Mouse (Mus musculus): ENCODE measurements around the gene Ints13. TPM values are rescaled to one million over a fixed set of nuclear protein-coding genes. Genes with fewer than 3 reads are reported as not detected.
A peak's percentile ranks its signal among the peaks of the same experiment; 100 is the strongest.
"Not testable (repeated sequence)": the region's sequence is repeated elsewhere in the genome, so short reads cannot be mapped to it uniquely, and the experiment has no call there.

The Ints13 gene
- 10 to 100 TPM; 32.1 to 37.3 TPM for total RNA-seq (2021)
- long read RNA-seq, experiment 1, partial matches to known transcripts = 1 of 31 reads
- long read RNA-seq, experiment 1, other reads (novel, unspliced or antisense) = 25 of 31 reads
- long read RNA-seq, experiment 2, partial matches to known transcripts = 1 of 7 reads
- long read RNA-seq, experiment 2, other reads (novel, unspliced or antisense) = 5 of 7 reads

DNA sequence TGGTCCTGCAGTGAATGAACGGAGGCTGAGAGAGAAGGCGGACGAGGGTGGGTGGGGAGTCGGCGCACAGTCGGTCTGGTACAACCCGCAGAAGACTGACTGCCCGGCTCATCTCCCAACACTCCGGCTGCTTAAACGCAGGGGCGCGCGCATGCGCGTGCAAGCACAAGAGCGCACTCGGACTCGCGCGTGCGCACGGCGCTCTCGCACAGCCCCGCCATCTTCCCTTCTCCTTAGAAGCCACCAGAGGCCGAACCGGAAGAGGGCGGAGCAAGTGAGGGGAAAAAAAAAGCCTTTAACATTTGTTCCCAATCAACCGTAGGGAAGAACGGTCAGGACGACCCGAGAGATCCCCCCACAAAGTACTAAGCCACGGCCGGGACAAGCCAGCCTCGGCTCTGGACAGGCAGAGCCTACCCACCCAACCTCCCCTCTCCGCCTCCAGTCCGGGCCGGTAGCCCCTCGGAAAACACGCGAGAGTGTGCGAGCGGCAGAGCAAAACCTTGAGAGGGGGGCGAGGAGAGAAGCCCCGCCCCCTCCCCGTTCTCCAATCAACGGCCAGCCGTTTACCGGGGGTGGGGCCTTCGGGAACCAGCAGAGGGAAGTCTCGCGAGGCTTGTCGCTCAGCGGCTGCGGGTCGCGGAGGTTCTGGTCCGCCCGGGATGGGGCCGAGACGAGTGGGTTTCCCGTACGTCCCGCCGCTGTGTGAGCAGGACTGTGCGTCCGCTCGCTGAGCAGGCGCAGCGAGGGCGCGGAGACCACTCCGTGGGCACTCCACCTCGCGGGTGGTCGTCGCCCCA, at the start of gene Ints13:
Gene Ints13, minus strand, starts transcription at position 526 of the 800 bp plus-strand sequence.
- DNase-seq = peak; percentile 98 to 99

DNA sequence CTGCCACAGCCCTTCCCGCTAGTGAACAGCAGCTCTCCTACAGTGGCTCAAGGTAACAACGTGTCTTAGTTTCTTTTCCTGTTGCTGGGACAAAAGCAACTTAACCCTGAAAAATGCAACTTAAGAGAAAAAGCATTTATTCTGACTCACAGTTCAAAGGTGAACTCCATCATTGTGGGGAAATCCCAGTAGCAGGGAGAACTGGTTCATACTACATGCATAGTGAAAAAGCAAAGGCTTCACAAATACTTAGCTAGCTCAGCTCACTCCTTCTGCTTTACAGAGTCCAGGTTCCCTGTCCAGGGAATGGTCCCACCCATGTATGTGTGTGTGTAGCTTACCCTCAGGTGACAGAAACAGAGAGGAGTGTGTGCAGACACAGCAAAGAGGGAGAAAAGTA, 39.0 kb upstream of the Ints13 start:
- no peak for DNase-seq

DNA sequence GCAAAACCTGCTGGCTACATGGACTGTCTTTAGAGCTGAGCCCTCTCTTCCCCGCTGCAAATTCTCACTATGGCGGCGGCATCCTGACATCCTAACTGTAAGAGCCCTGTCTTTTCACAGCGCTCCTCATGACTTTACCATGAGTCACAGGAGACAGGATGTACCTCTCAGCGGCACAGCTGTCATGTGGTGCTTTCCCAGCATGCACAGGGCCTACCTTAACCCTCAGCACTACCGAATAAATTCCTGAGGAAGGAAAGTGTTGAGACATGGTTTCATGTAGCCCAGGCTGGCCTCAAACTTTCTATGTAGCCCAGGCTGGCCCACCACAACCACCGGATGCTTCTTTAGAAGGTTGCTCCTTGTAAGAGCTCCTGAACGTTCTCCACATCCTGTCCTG, 38.3 kb upstream of the Ints13 start:
- DNase-seq = no peak

DNA sequence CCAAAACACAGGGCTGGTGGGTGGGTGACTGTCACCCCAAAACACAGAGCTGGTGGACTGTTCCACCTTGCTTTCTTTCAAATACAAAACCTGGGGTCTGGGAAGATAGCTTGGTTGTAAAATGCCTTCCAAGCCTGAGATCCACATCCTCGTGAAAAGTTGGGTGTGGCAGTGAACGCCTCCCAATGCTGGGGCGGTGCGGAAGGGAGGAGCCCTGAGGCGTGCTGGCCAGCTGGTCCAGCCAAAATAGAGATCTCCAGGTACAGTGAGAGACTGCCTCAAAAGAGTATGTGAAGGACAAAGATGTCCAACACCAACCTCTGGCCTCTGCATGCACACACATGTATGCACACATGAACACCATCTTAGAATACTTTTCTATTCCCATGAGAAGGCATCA, 36.9 kb upstream of the Ints13 start:
- DNase-seq = no peak

DNA sequence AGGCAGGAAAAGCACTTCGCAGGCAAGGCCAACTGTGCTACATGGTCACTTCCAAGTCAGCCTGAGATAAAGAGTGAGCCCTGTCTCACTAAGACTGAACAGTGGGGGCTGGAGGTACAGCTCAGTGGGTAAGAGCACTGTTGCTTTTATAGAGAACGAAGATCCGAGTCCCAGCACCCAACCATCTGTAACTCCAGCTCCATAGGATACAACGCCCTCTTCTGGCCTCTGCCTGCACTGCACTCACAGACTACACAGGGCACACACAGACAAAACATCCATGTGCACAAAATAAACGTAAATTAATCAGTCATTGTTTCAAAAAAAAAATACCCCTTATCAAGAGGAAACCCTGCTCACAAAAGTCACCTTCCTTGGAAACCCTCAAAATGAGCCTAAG, 36.3 kb upstream of the Ints13 start:
- no peak for DNase-seq

DNA sequence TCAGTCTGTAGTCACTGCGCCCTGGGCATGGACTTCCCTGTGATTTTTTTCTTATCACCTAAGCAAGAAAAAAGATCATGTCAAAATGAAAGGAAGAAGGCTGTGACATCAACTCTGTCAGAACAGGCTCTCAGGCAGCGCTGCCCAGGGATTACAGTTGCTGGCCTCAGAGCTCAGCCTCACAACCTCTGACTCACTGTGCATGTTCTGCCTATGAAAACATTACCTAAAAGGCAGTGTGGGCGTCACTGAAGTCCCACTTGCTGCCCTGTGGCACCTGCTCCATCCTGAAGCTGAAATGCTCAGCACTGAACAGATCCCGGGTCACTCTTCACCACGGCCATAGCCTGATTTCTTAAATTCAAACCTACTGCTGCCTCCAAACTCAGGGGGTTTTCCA, 35.1 kb upstream of the Ints13 start:
- DNase-seq = peak in 1 of 2 experiments; percentile 40

DNA sequence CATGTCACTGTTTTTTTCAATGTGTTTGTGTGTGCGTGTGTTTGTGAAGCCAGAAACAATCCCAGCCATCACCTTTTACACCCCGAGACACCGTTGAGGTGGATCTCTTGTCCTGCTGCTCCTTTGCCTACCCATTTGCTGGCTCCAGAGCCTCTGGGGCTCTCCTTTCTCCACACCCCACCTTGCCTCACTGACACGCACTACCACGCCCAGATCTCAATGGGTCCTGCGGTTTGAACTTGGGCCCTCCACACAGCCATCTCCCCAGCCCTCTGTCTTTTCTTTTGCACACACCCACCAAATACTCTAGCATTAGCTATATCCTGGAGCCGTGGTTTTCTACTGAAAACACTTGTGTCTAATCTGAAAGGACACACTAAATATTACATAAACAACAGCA, 34.3 kb upstream of the Ints13 start:
- no peak for DNase-seq

DNA sequence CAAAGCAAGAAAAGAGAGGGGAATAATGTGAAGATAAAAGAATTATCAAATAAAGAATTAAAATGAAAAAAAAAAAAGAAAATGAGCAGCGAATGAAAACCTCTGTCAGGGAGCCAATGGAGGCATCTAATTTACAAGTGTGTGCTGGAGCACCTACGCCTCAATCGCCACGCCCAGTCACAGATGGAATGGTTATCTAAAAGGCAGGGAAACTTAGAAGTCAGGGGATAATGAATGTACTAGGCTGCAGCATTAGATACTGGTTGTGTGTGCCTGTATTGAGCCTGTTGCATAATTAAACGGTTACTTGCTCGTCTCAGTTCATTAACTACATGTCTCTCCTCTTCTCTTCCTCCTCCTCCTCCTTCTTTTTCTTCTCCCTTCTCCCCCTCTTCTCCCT, 33.8 kb upstream of the Ints13 start:
- DNase-seq = no peak

DNA sequence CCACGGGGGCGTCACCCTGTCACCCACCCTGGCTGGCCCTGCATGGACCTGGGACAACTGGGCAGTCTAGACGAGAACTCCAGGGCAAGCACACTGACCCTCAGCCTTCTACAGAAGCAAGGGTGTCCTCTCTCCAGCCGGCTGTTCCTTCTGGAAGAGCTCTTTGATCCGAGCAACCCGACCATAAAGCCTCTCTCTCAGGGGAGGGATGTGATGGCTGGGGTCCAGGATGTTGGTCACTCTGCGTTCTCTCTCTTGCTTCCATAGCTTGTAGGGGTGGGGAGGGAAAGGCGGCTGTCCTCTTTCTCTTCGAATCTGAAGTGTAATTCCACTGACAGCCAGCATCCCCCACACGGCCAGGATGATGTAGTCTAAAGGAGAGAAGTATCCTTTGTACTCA, 26.0 kb upstream of the Ints13 start:
- DNase-seq = peak; percentile 15 to 38

DNA sequence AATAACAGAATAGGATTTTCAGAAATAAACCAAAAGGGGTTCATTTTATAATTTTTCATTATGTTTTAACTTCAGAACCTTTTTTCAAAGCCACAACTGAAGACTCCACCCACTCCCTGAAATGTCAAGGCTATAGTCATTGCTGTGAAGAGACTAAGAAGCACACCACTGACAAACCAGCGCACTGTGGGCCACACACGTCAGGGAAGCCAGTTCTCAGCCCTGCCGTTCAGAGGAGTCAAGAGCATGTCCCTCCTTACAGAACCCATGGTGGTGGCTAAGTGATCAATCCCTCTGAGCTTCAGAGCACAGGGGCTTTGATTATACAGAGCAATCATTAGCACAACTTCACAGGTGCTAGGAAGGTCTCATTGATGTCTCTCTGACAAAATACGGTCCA, 25.0 kb upstream of the Ints13 start:
- peak; percentile 62 to 66 for DNase-seq

DNA sequence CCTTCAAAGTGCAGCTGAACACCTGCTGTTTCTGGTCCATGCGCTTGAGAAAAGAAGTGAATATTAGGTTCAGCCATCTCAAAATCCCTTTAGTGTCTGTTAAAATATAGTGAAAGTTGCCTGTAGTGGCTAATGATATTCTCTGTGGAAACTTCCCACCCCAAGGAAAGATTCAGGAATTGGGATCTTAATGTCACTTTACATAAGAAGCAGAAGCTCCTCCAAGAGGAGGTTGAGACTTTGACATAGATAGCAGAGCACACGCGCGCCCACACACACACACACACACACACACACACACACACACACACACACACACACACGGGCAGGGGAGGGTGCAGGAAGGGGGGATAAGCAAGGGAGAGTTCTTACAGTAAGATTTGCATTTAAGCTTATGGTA, 7.5 kb upstream of the Ints13 start:
- no peak for DNase-seq

DNA sequence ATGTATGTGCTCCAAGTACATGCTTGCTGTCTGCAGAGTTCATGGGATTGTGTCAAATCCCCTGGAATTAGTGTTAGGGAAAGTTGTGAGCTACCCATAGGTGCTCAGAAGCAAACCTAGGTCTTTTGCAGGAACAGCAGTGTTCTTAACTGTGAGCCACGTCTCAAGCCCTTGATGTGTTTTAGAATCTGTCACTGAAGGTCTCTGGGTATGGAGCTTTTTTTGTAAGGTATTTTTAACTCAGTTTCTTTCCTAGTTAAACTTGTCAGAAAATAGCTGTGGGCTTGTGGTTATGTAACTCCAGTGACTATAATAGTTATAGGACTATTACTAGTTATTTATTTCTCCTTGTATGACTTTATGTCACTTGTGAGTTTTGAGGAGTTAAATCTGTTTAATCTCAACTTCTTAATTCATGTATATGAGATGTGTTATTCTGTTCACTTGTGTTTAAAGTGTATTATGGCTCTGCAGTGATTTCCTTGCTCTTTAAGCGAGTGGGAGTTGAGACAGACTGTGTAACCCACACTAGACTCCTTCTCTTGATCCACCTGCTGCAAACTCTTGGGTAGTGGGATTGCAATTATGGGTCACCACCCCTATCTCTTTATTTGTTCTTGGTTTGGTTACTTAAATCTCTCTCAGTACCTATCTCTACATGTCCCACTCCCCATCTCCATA, 5.9 kb upstream of the Ints13 start:
- no peak for DNase-seq

DNA sequence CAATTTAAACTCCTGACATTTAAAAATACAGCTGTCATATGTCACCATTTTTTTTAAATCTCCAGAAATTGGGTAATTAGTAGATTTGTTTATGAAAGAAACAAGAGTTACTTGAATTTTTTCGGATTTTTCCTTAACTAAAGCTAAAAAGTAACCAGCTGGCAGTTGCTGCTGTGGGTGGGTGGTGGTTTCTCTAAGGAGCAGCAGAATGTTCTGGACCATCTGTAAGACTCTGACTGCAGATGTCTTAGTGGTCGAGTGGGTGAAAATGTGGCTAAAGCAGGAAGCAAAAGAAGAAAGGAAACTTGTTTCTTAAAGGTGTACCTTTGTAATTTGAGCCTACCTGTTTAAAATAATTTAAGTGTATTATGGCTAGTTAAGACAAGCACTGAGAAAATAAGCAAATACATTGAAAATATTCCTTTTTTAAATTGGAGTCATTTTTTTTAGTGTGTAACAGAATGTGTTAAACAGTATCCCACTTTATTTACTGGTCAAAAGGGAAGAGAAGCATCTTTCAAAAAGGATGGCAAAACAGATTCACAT, 2.8 kb upstream of the Ints13 start:
- DNase-seq = no peak

DNA sequence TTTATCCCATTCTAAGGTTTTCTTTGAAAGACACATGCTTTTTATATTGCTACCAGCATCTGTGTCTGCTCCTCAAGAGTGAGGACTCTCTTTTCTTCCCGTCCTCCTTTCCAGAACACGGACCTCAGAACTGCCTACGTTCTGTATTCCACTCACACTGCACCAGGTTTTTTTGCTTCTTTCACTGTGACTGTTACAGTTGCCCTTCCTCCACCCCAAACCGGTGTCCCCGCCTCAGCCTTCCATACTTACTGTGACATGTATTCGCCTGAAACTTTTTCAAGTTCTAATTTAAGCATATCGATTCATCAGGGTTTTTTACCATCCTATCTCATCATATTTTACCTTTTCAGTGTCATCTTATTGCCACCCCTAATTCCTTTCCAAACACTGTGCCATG, 951 bp upstream of the Ints13 start:
- DNase-seq = peak; percentile 35 to 46

DNA sequence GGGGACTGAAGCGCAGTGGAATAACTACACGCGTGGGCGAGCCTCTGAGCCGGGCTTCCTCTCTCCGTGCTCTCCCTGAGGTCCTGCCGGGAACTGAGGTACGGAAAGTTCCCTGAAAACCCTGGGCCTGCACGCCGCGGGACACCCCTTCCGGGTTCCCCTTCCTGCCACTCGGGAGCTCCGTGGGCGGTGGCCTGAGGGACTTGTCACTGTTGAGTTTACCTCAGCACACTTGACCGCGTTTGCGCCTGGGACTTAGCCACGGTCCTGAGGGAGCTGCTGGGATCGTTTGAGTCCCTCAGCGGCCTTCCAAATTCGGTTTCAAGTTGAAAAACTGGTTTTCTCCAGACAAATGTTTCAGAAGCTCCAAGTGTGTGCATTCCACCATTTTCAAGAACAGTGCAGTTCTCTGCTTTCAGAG, 486 bp upstream of the Ints13 start:
- DNase-seq = peak; percentile 85 to 86

DNA sequence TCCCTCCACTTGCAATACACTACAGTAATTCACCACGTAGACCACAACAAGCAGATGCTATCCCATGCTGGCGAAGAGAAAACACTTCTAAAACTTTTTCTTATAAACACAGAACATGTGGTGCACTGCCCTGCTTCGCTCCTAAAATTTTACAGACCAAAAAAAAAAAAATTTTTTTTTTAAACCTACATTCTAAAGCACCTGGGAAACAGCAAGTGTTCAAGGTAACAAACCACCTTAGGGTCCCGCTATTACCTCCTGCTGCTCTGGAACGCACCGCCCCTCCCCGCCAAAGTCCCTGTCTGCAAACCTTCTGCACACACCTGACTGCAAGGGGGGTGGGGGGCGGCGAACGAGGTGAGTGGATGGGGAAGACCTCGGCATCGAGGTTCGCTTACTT, 732 bp downstream of the Ints13 start, which contains the start of gene Fgfr1op2:
Gene Fgfr1op2, plus strand, starts transcription at position 301 of the 400 bp plus-strand sequence.
- DNase-seq = no peak

DNA sequence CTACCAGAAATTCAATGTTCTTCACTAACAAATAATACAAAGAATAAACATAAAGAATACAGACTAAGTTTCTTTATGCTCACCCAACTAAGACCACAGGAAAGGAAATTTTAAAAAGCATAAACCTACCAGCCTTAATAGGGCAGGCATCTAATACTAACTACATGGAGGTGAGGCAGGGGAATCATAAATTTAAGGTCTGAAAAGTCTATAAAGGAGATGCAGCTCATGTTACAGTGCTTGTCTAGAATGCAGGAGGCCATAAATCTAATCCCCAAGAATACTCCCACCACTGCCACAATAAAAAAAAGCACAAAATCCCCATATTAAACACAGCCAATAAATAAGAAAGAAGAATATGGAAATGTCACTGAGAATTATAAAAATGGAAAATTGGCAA, 5.6 kb downstream of the Ints13 start:
- DNase-seq = no peak

DNA sequence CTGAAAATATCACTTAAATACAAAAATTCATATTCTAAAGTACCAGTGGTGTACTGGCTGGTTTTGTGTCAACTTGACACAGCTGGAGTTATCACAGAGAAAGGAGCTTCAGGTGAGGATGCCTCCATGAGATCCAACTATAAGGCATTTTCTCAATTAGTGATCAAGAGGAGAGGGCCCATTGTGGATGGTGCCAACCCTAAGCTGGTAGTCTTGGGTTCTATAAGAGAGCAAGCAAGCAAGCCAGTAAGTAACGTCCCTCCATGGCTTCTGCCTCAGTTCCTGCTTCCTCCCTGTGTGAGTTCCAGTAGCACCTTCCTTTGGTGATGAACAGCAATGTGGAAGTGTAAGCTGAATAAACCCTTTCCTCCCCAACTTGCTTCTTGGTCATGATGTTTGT, 15.2 kb downstream of the Ints13 start:
- not testable (repeated sequence) for DNase-seq

DNA sequence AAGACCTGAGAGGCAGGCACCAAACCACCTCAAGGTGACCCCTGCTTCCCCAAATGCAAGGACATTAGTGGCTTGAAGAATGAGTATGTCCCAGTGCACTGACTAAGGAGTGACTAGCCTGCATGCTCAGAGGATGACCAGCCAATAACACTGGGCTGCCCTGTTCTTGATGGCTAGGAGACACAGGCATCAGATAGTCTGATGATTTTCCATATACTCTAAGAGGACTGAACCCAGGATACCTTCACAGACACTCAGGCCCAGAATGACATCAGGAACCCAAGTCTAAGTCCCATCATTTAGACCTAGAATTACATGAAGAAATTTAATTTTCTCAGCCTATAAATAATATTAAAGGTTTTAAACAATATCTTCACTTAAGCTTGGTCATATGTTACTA, 26.3 kb downstream of the Ints13 start:
- DNase-seq = no peak

DNA sequence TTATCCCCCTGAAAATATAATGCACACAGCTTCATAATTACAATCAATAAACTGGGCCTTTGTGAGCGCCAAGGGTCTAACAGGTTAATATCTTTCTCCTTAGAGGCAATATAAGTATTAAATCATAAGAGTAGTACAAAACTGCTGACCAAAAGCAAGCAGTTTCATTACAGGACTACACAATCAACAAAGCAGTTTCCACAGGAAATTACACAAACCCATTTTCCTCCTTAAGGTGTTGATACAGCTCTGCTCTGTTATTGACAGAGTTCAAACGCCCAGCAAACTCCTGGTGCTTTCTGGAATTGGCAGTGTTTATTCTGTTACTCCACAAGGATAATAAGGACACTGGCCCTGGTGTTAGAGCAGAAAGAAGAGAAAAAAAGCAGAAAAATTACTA, 27.2 kb downstream of the Ints13 start:
- DNase-seq = no peak

DNA sequence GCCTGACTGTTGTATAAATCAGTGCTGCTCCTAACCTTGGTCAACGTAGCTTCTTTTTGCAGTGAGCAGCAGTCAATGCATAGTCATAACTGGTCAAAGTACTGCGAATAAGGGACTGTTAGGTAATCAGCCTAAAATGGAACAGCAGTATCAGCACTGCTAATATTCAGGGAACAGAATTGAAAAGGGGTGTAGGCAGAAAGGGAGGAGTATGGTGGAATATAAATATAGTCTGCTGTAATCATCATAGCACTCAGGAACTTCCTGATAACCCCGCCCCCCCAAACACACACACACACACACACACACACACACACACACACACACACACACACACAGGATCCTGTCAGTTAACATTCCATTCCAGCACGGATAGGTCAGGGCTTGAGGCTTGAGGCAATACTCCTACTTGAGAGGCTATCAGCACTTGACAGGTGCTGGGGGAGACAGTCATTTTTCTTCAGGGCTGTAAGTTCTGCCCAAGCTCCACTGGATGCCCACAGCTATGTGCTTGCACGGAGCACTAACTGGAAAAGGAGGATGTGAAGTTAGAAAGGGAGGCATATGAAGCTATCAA, 32.3 kb downstream of the Ints13 start:
- no peak for DNase-seq

DNA sequence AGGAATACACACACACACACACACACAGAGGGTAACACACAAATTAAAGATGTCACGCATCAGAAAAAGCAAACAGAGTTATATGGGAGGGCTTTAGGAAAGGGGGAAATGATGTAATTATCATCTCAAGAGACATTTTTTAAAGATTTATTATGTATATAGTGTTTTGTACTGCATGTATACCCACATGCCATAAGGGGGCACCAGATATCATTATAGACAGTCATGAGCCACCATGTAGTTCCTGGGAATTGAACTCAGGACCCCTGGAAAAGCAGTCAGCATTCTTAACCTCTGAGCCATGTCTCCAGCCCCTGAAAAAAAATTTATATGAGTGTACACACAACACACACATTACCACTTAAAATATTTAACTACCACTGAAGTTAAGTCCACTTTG, 33.0 kb downstream of the Ints13 start:
- DNase-seq = no peak

DNA sequence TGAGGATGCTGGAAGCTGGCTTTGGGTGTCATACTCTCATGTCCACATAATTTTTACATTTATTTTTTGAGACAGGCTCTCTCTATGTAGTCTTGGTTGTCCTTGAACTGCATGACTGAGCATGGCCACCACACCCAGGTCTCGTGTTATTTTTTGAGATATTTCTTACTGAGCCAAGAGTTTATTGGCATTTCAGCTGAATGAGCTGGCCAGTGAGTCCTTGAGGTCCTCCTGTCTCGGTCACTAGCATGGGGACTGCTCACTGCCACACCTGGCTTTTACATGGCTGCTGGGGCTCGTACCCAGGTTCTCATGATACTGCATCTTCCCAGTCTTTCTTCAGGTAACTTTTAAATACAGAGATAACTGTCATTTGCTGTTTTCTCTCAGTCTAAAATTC, 37.2 kb downstream of the Ints13 start:
- peak; percentile 12 to 20 for DNase-seq

Data from adrenal gland, postnatal 36 days (tissue).